Mouse (Mus musculus) lung, adult 2 months (tissue): Measurements from ENCODE around the gene Iqschfp.

Experiments used
- CTCF ChIP-seq: fragments of 200-500 bp; IDR thresholded peaks from 2 replicates; pipeline ENCODE4 v1.5.1; 2011; ENCODE audit warnings: mild to moderate bottlenecking, low read length, control low read depth; ENCODE audit not compliant: insufficient read depth
- POLR2A ChIP-seq: fragments of 200-500 bp; IDR thresholded peaks from 2 replicates; pipeline ENCODE4 v1.6.1; 2011; ENCODE audit warnings: low read depth, mild to moderate bottlenecking, control low read depth, low read length, borderline replicate concordance; ENCODE audit errors: extremely low read depth

DNA sequence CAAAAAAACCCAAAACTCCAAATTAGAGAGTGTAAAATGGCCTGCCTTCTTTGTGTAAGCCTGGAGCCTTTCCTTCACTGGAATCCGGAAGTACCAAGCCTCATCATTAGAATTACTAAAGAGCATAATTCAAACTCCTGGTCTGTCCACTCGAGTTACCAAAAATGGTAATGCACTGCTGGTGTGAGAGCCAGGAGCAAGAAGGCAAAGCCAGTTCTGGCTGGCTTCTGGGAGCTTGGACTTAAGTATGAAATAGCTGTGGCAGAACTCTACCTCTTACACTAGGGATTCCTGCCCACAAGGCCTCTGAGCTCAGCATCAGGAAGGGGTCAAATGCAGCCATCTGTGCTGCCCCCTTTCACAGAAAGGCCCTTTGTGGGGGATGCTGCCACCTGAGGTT is 585.4 kb downstream of the Iqschfp start:
- TF ChIP-seq POLR2A: no peak
- TF ChIP-seq CTCF: no peak
